Mouse (Mus musculus) lung, adult 2 months (tissue): ENCODE results near the gene Lce1g.

Source experiments
- CTCF ChIP-seq: fragments of 200-500 bp; IDR thresholded peaks from 2 replicates; pipeline ENCODE4 v1.5.1; 2011; ENCODE audit warnings: mild to moderate bottlenecking, low read length, control low read depth; ENCODE audit not compliant: insufficient read depth
- POLR2A ChIP-seq: fragments of 200-500 bp; IDR thresholded peaks from 2 replicates; pipeline ENCODE4 v1.6.1; 2011; ENCODE audit warnings: low read depth, mild to moderate bottlenecking, control low read depth, low read length, borderline replicate concordance; ENCODE audit errors: extremely low read depth

DNA sequence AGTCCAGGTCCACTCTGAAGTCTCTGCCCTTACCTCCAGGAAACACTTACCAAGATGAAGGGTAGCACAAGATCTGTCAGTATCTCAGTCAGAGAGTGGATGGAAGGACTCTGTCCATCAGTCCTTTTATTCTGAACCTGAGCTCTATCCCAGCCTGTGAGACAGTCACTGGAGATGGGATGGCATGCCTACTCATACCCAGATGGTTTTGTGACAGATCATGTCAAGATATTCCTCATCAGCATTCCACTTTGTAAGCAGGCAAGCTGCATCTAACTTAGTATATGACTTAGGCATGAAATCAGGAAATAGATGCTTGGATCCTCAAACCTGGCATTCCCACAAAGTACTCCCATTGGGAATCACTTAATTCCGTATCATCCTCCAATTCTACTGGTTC, 26.7 kb upstream of the Lce1g start, which contains the start of gene Lce1i:
- TF ChIP-seq POLR2A: no peak
- no peak for TF ChIP-seq CTCF
